Mouse (Mus musculus): ENCODE data around the gene Dolpp1. TPM values are rescaled to one million over a fixed set of nuclear protein-coding genes. Genes with fewer than 3 reads are reported as not detected.

Dolpp1 gene
- total and polyA plus RNA-seq, 3 experiments, result 17.9 to 22.3 (median 19.2) TPM

- H3K4me1 ChIP-seq (ENCODE audit: control insufficient read depth in 1 of 2, insufficient read depth in 2 of 2), result no peaks in the 10 kb centered on the region
- no peak overlapping the region for H3K4me2 ChIP-seq (ENCODE audit: insufficient read depth, low read depth, poor library complexity, severe bottlenecking)
- no peak overlapping the region for H3K27ac ChIP-seq (ENCODE audit: insufficient read depth, low read depth)
- DNase-seq (ENCODE audit: extremely low read depth), result no peak
- no peaks in the 10 kb centered on the region for H3K9me3 ChIP-seq (replicated peaks; ENCODE audit: low read length)
- no peak overlapping the region for H3K9ac ChIP-seq (ENCODE audit: insufficient read depth, low read depth)
- no peak overlapping the region for H3K4me3 ChIP-seq (replicated peaks in 1 of 3; ENCODE audit: low read depth in 2 of 3, low read length in 2 of 3, poor library complexity in 1 of 3)
- peaks cover 58 to 94% of the 10 kb centered on the region in 2 experiments for H3K36me3 ChIP-seq (replicated peaks in 1 of 2; ENCODE audit: control insufficient read depth in 1 of 2, insufficient read depth in 1 of 2, low read length in 1 of 2)
- no peak for TF ChIP-seq E2F4 (IDR thresholded peaks at IDR 0.05; ENCODE audit: insufficient replicate concordance, low read depth, low read length)
- no peak for TF ChIP-seq TCF12 (IDR thresholded peaks at IDR 0.05; ENCODE audit: low read depth, low read length)
- TF ChIP-seq CHD2 (IDR thresholded peaks at IDR 0.05; ENCODE audit: low read length), result no peak
- no peak for TF ChIP-seq MYC (IDR thresholded peaks at IDR 0.05; ENCODE audit: low read depth, low read length)
- no peak for TF ChIP-seq RCOR1 (conservative IDR thresholded peaks at IDR 0.05; ENCODE audit: low read depth, low read length)
- TF ChIP-seq HCFC1 (IDR thresholded peaks at IDR 0.05; ENCODE audit: low read depth, low read length), result no peak
- TF ChIP-seq IRF4 (IDR thresholded peaks at IDR 0.05; ENCODE audit: low read depth, low read length), result no peak
- no peak for TF ChIP-seq KAT2A (IDR thresholded peaks at IDR 0.05; ENCODE audit: insufficient replicate concordance, low read length)
- no peak for TF ChIP-seq USF1 (IDR thresholded peaks at IDR 0.05; ENCODE audit: low read depth, low read length)
- no peak for TF ChIP-seq MXI1 (IDR thresholded peaks at IDR 0.05; ENCODE audit: low read depth, low read length)
- TF ChIP-seq UBTF (IDR thresholded peaks at IDR 0.05; ENCODE audit: low read depth, low read length), result no peak
- TF ChIP-seq POLR2A (IDR thresholded peaks at IDR 0.05; ENCODE audit: low read depth, low read length), result no peak
- no peak for TF ChIP-seq GABPA (IDR thresholded peaks at IDR 0.05; ENCODE audit: insufficient replicate concordance, low read depth, low read length)
- dilution Hi-C loops (cut with MboI; ENCODE audit: extremely low pct_ligation_motif_present, extremely low pct_unique_long_range_greater_than_20kb, low sequenced_read_pairs), result no loop called here
- H3K27me3 ChIP-seq (replicated peaks), result no peaks in the 10 kb centered on the region
- in situ Hi-C loops (cut with MboI; ENCODE audit: low pct_ligation_motif_present, low pct_unique_long_range_greater_than_20kb, low sequenced_read_pairs), result no loop called here
- H3K79me2 ChIP-seq (replicated peaks; ENCODE audit: control insufficient read depth, extremely low read depth, insufficient read depth, poor library complexity, severe bottlenecking), result no peaks in the 10 kb centered on the region
These were observed 10.7 kb upstream of the Dolpp1 start for GRCm38 (mm10) chr2:30381377-30381725.

GRCm38 (mm10) chr2:30384814-30385213 lies 7.2 kb upstream of the Dolpp1 start:
- no peak for TF ChIP-seq MEF2A (IDR thresholded peaks at IDR 0.05; ENCODE audit: borderline replicate concordance, low read depth, low read length)
- TF ChIP-seq SIN3A (IDR thresholded peaks at IDR 0.05; ENCODE audit: low read length), result no peak
- no peak for TF ChIP-seq TCF12 (IDR thresholded peaks at IDR 0.05; ENCODE audit: low read depth, low read length)
- Histone ChIP-seq H3K27me3 (replicated peaks) (no peaks in the 10 kb centered on the region), H3K9me3 (replicated peaks; ENCODE audit: low read length) (no peaks in the 10 kb centered on the region), H3K4me2 (ENCODE audit: insufficient read depth, low read depth, poor library complexity, severe bottlenecking) (no peak overlapping the region), H3K27ac (ENCODE audit: insufficient read depth, low read depth) (no peak overlapping the region), H3K79me2 (replicated peaks; ENCODE audit: control insufficient read depth, extremely low read depth, insufficient read depth, poor library complexity, severe bottlenecking) (no peaks in the 10 kb centered on the region), H3K4me1 (ENCODE audit: control insufficient read depth in 1 of 2, insufficient read depth in 2 of 2) (no peaks in the 10 kb centered on the region), H3K36me3 (replicated peaks in 1 of 2; ENCODE audit: control insufficient read depth in 1 of 2, insufficient read depth in 1 of 2, low read length in 1 of 2) (peaks cover 32 to 61% of the 10 kb centered on the region in 2 experiments), H3K4me3 (replicated peaks in 1 of 3; ENCODE audit: low read depth in 2 of 3, low read length in 2 of 3, poor library complexity in 1 of 3) (no peak overlapping the region), H3K9ac (ENCODE audit: insufficient read depth, low read depth) (no peak overlapping the region)
- in situ Hi-C loops (cut with MboI; ENCODE audit: low pct_ligation_motif_present, low pct_unique_long_range_greater_than_20kb, low sequenced_read_pairs) (no loop called here), dilution Hi-C loops (cut with MboI; ENCODE audit: extremely low pct_ligation_motif_present, extremely low pct_unique_long_range_greater_than_20kb, low sequenced_read_pairs) (no loop called here)
- no peak for DNase-seq (ENCODE audit: extremely low read depth)

GRCm38 (mm10) chr2:30385591-30385990 lies 6.5 kb upstream of the Dolpp1 start:
- no peak for DNase-seq (ENCODE audit: extremely low read depth)
- dilution Hi-C loops (cut with MboI; ENCODE audit: extremely low pct_ligation_motif_present, extremely low pct_unique_long_range_greater_than_20kb, low sequenced_read_pairs), result no loop called here
- H3K27me3 ChIP-seq (replicated peaks), result no peaks in the 10 kb centered on the region
- no peak overlapping the region for H3K9ac ChIP-seq (ENCODE audit: insufficient read depth, low read depth)
- in situ Hi-C loops (cut with MboI; ENCODE audit: low pct_ligation_motif_present, low pct_unique_long_range_greater_than_20kb, low sequenced_read_pairs), result no loop called here
- no peaks in the 10 kb centered on the region for H3K79me2 ChIP-seq (replicated peaks; ENCODE audit: control insufficient read depth, extremely low read depth, insufficient read depth, poor library complexity, severe bottlenecking)
- no peak overlapping the region for H3K4me3 ChIP-seq (replicated peaks in 1 of 3; ENCODE audit: low read depth in 2 of 3, low read length in 2 of 3, poor library complexity in 1 of 3)
- H3K9me3 ChIP-seq (replicated peaks; ENCODE audit: low read length), result no peaks in the 10 kb centered on the region
- no peak overlapping the region for H3K27ac ChIP-seq (ENCODE audit: insufficient read depth, low read depth)
- no peaks in the 10 kb centered on the region for H3K4me1 ChIP-seq (ENCODE audit: control insufficient read depth in 1 of 2, insufficient read depth in 2 of 2)
- H3K36me3 ChIP-seq (replicated peaks in 1 of 2; ENCODE audit: control insufficient read depth in 1 of 2, insufficient read depth in 1 of 2, low read length in 1 of 2), result peaks cover 32 to 55% of the 10 kb centered on the region in 2 experiments
- H3K4me2 ChIP-seq (ENCODE audit: insufficient read depth, low read depth, poor library complexity, severe bottlenecking), result no peak overlapping the region
- TF ChIP-seq ETS1 (conservative IDR thresholded peaks at IDR 0.05; ENCODE audit: low read depth, low read length), result no peak
- no peak for TF ChIP-seq SIN3A (IDR thresholded peaks at IDR 0.05; ENCODE audit: low read length)
- TF ChIP-seq CTCF (conservative IDR thresholded peaks at IDR 0.05 in 1 of 2, IDR thresholded peaks at IDR 0.05 in 1 of 2; ENCODE audit: low read depth in 2 of 2, low read length in 2 of 2), result no peak
- TF ChIP-seq MAZ (IDR thresholded peaks at IDR 0.05; ENCODE audit: low read depth, low read length), result no peak
- TF ChIP-seq RAD21 (IDR thresholded peaks at IDR 0.05; ENCODE audit: low read depth, low read length), result no peak
- no peak for TF ChIP-seq ZC3H11A (IDR thresholded peaks at IDR 0.05; ENCODE audit: low read depth, low read length)
- no peak for TF ChIP-seq SMC3 (IDR thresholded peaks at IDR 0.05; ENCODE audit: low read depth, low read length)
- TF ChIP-seq BHLHE40 (IDR thresholded peaks at IDR 0.05; ENCODE audit: low read depth, low read length), result no peak
- no peak for TF ChIP-seq PAX5 (IDR thresholded peaks at IDR 0.05; ENCODE audit: low read length)
- TF ChIP-seq TCF12 (IDR thresholded peaks at IDR 0.05; ENCODE audit: low read depth, low read length), result no peak
- TF ChIP-seq JUN (IDR thresholded peaks at IDR 0.05; ENCODE audit: insufficient read depth, low read depth, low read length), result no peak
